Mouse (Mus musculus) liver, embryonic 14.5 days (tissue): ENCODE data around the gene Bcl11a.

Source experiments
- CTCF ChIP-seq: IDR thresholded peaks from 2 replicates; pipeline ENCODE4 v1.5.1; 2016; ENCODE audit warnings: antibody characterized with exemption, low read depth, control low read depth
- EP300 ChIP-seq: IDR thresholded peaks from 2 replicates; pipeline ENCODE4 v1.6.1; 2016; ENCODE audit warnings: antibody characterized with exemption, low read depth

GRCm38 (mm10) chr11:24079392-24080391 lies 1.8 kb downstream of the Bcl11a start:
- TF ChIP-seq EP300: no peak
- TF ChIP-seq CTCF: no peak
